Mouse (Mus musculus) c-Kit-negative CD71-positive TER-119-positive erythroid progenitor cells, embryonic 14.5 days (primary cell): ENCODE measurements around the gene Cox6b1.

Source experiments
- DNase-seq: peaks from one replicate; pipeline ENCODE4 v3.0.0-alpha.2; 2013; ENCODE audit warnings: low read depth, low spot score

The Cox6b1 gene

GRCm38 (mm10) chr7:30625530-30626384 lies at the start of gene Cox6b1:
Gene Cox6b1, minus strand, starts transcription at chr7:30626151.
- peak; percentile 78 for DNase-seq

GRCm38 (mm10) chr7:30671480-30671879 lies 45.5 kb upstream of the Cox6b1 start, which contains the start of gene Pmis2:
Gene Pmis2, minus strand, starts transcription at chr7:30671605.
- no peak for DNase-seq

- DNase-seq, result peak; percentile 44
Observed at GRCm38 (mm10) chr7:30669229-30669628, 43.3 kb upstream of the Cox6b1 start.

- DNase-seq, result no peak
Observed at GRCm38 (mm10) chr7:30665321-30665720, 39.4 kb upstream of the Cox6b1 start.

GRCm38 (mm10) chr7:30664529-30665200 lies 38.7 kb upstream of the Cox6b1 start, which contains the start of gene Haus5:
Gene Haus5, minus strand, starts transcription at chr7:30664994.
- peak; percentile 88 for DNase-seq

GRCm38 (mm10) chr7:30649591-30650540 lies 23.9 kb upstream of the Cox6b1 start, which contains the start of gene Rbm42:
Gene Rbm42, minus strand, starts transcription at chr7:30650317.
- peak; percentile 99 for DNase-seq

- no peak for DNase-seq
Observed at GRCm38 (mm10) chr7:30639083-30639482, 13.1 kb upstream of the Cox6b1 start.

GRCm38 (mm10) chr7:30636395-30636794 lies 10.4 kb upstream of the Cox6b1 start:
- DNase-seq, result no peak

GRCm38 (mm10) chr7:30635752-30636151 lies 9.8 kb upstream of the Cox6b1 start, which contains the start of gene Etv2:
Gene Etv2, minus strand, starts transcription at chr7:30635852.
- no peak for DNase-seq

GRCm38 (mm10) chr7:30634621-30635020 lies 8.7 kb upstream of the Cox6b1 start:
- no peak for DNase-seq

GRCm38 (mm10) chr7:30633762-30634412 lies 7.9 kb upstream of the Cox6b1 start:
- no peak for DNase-seq

GRCm38 (mm10) chr7:30629013-30629412 lies 3.1 kb upstream of the Cox6b1 start:
- DNase-seq, result no peak

GRCm38 (mm10) chr7:30626647-30627046 lies 696 bp upstream of the Cox6b1 start:
- no peak for DNase-seq

- DNase-seq, result no peak
Observed at GRCm38 (mm10) chr7:30619202-30619601, 6.7 kb downstream of the Cox6b1 start.

- DNase-seq, result no peak
Observed at GRCm38 (mm10) chr7:30618658-30619057, 7.3 kb downstream of the Cox6b1 start.

- no peak for DNase-seq
Observed at GRCm38 (mm10) chr7:30615049-30615760, 10.7 kb downstream of the Cox6b1 start.

- DNase-seq, result no peak
Observed at GRCm38 (mm10) chr7:30614454-30614853, 11.5 kb downstream of the Cox6b1 start.

GRCm38 (mm10) chr7:30613529-30614112 lies 12.3 kb downstream of the Cox6b1 start:
- peak; percentile 49 for DNase-seq

GRCm38 (mm10) chr7:30612654-30613402 lies 13.1 kb downstream of the Cox6b1 start, which contains the start of gene Upk1a:
Gene Upk1a, minus strand, starts transcription at chr7:30612847.
- no peak for DNase-seq
